27 mouse cellular contexts compared by ENCODE assay signal in genomic region chr5:66533711-66534425, GRCm38 (mm10).
A peak's percentile ranks its signal among the peaks of the same experiment; 100 is the strongest.
DNase-seq lines count a peak whose midpoint lies in the region; ATAC-seq lines count a peak whose summit lies in the region.
"Had no signal": no experiment of that assay in that cellular context is flagged by ENCODE, and none has a peak within 500 bp of the region (broad histone marks: within the 10 kb centered on the region; RNA-seq: fewer than 3 reads in every experiment).

No protein-coding gene starts in this region.

- no peak for ATAC-seq in embryonic facial prominence, embryonic 13.5 days (ENCODE audit: insufficient number of reproducible peaks, insufficient read depth, low FRiP score, low TSS enrichment, low read depth)
- ATAC-seq in embryonic facial prominence, embryonic 15.5 days (ENCODE audit: insufficient number of reproducible peaks, low FRiP score, low TSS enrichment, low read depth) = no peak
- ATAC-seq in lung, embryonic 16.5 days (ENCODE audit: low read depth) = peak; percentile 79
- no peak for ATAC-seq in intestine, embryonic 16.5 days
- ATAC-seq: forebrain, embryonic 15.5 days; hindbrain, embryonic 16.5 days; midbrain, embryonic 15.5 days had no signal

- peak overlapping the region; percentile 80 for H3K27ac ChIP-seq in embryonic facial prominence, embryonic 13.5 days
- no peak overlapping the region for H3K27ac ChIP-seq in embryonic facial prominence, embryonic 10.5 days (replicated peaks)
- H3K27ac ChIP-seq in embryonic facial prominence, embryonic 15.5 days (replicated peaks) = peak overlapping the region; percentile 70
- peak overlapping the region; percentile 93 for H3K27ac ChIP-seq in lung, embryonic 16.5 days (ENCODE audit: low read length)
- no peak overlapping the region for H3K27ac ChIP-seq in intestine, embryonic 16.5 days (ENCODE audit: low read length)
- H3K27ac ChIP-seq: forebrain, embryonic 15.5 days; heart, adult 2 months; heart, embryonic 13.5 days; liver, embryonic 14.5 days; midbrain, embryonic 10.5 days; midbrain, embryonic 15.5 days had no signal

- no peak overlapping the region for H3K9ac ChIP-seq in embryonic facial prominence, embryonic 13.5 days
- no peak overlapping the region for H3K9ac ChIP-seq in embryonic facial prominence, embryonic 15.5 days
- no peak overlapping the region for H3K9ac ChIP-seq in lung, embryonic 16.5 days (ENCODE audit: low read length)
- H3K9ac ChIP-seq in intestine, embryonic 16.5 days (ENCODE audit: low read depth, low read length) = no peak overlapping the region
- H3K9ac ChIP-seq: embryonic facial prominence, embryonic 12.5 days; forebrain, embryonic 15.5 days; heart, embryonic 13.5 days; liver, embryonic 14.5 days; midbrain, embryonic 15.5 days had no signal

- DNase-seq in embryonic facial prominence, embryonic 10.5 days (ENCODE audit: low spot score) = no peak
- peak; percentile 89 for DNase-seq in lung, postnatal 36 days
- no peak for DNase-seq in urinary bladder, postnatal 14 days (ENCODE audit: low spot score)
- no peak for DNase-seq in layer of hippocampus, adult 18-20 months (ENCODE audit: low spot score in 2 of 2)
- DNase-seq: adrenal gland, adult 8-10 months; cerebellum, adult 9-10 months; cerebellum, postnatal 36 days; gastrocnemius, postnatal 25 days; heart, adult 2 months; heart, postnatal 10 days; kidney, postnatal 14 days; liver; right cerebral cortex, postnatal 25 days; spleen, adult 18-20 months; thymus, postnatal 14 days had no signal

- H3K4me1 ChIP-seq in embryonic facial prominence, embryonic 13.5 days = peaks cover 76% of the 10 kb centered on the region
- H3K4me1 ChIP-seq in embryonic facial prominence, embryonic 10.5 days = peaks cover 64% of the 10 kb centered on the region
- peaks cover 42% of the 10 kb centered on the region for H3K4me1 ChIP-seq in embryonic facial prominence, embryonic 15.5 days
- peaks cover 47% of the 10 kb centered on the region for H3K4me1 ChIP-seq in lung, embryonic 16.5 days (replicated peaks; ENCODE audit: control insufficient read depth, insufficient read depth, low read length)
- H3K4me1 ChIP-seq in intestine, embryonic 16.5 days (ENCODE audit: control insufficient read depth, insufficient read depth, low read length) = 0 out of 2 replicates have a peak, but pooled peaks cover 3% of the 10 kb centered on the region

- H3K4me2 ChIP-seq in embryonic facial prominence, embryonic 13.5 days = no peak overlapping the region
- H3K4me2 ChIP-seq in embryonic facial prominence, embryonic 15.5 days (replicated peaks) = no peak overlapping the region
- H3K4me2 ChIP-seq in lung, embryonic 16.5 days (ENCODE audit: low read depth, low read length) = peak overlapping the region; percentile 22; the same call in 1 of the 2 replicates
- no peak overlapping the region for H3K4me2 ChIP-seq in intestine, embryonic 16.5 days (ENCODE audit: low read depth, low read length)
- H3K4me2 ChIP-seq: embryonic facial prominence, embryonic 12.5 days; forebrain, embryonic 15.5 days; heart, embryonic 13.5 days; midbrain, embryonic 15.5 days had no signal

- no peaks in the 10 kb centered on the region for H3K36me3 ChIP-seq in embryonic facial prominence, embryonic 13.5 days
- H3K36me3 ChIP-seq in embryonic facial prominence, embryonic 10.5 days (replicated peaks) = no peaks in the 10 kb centered on the region
- H3K36me3 ChIP-seq in embryonic facial prominence, embryonic 15.5 days = no peaks in the 10 kb centered on the region
- no peaks in the 10 kb centered on the region for H3K36me3 ChIP-seq in lung, embryonic 16.5 days (ENCODE audit: control insufficient read depth, insufficient read depth, low read length)
- H3K36me3 ChIP-seq in intestine, embryonic 16.5 days (ENCODE audit: control insufficient read depth, insufficient read depth, low read length) = no peaks in the 10 kb centered on the region
- H3K36me3 ChIP-seq: embryonic facial prominence, embryonic 12.5 days; forebrain, embryonic 15.5 days; heart, embryonic 13.5 days; midbrain, embryonic 10.5 days; midbrain, embryonic 15.5 days had no signal

- H3K27me3 ChIP-seq in embryonic facial prominence, embryonic 13.5 days = no peaks in the 10 kb centered on the region
- H3K27me3 ChIP-seq in embryonic facial prominence, embryonic 10.5 days (replicated peaks; ENCODE audit: low read depth, poor library complexity, severe bottlenecking) = no peaks in the 10 kb centered on the region
- no peaks in the 10 kb centered on the region for H3K27me3 ChIP-seq in embryonic facial prominence, embryonic 15.5 days
- no peaks in the 10 kb centered on the region for H3K27me3 ChIP-seq in lung, embryonic 16.5 days (ENCODE audit: control insufficient read depth, insufficient read depth, low read depth, low read length)
- no peaks in the 10 kb centered on the region for H3K27me3 ChIP-seq in intestine, embryonic 16.5 days (replicated peaks; ENCODE audit: control insufficient read depth, insufficient read depth, low read length)
- H3K27me3 ChIP-seq: CH12.LX; embryonic facial prominence, embryonic 12.5 days; forebrain, embryonic 15.5 days; heart, embryonic 13.5 days; midbrain, embryonic 15.5 days had no signal

- WGBS in embryonic facial prominence, embryonic 13.5 days = 92% methylated on average over 14 of the region's 14 CpGs
- 90% methylated on average over 14 of the region's 14 CpGs for WGBS in embryonic facial prominence, embryonic 10.5 days
- 90% methylated on average over 14 of the region's 14 CpGs for WGBS in embryonic facial prominence, embryonic 15.5 days
- 61% methylated on average over 14 of the region's 14 CpGs for whole genome bisulfite sequencing in lung, embryonic 16.5 days
- WGBS in intestine, embryonic 16.5 days = 88% methylated on average over 14 of the region's 14 CpGs

- H3K9me3 ChIP-seq in embryonic facial prominence, embryonic 13.5 days = no peaks in the 10 kb centered on the region
- H3K9me3 ChIP-seq in embryonic facial prominence, embryonic 10.5 days = no peaks in the 10 kb centered on the region
- H3K9me3 ChIP-seq in embryonic facial prominence, embryonic 15.5 days (replicated peaks) = no peaks in the 10 kb centered on the region
- H3K9me3 ChIP-seq in lung, embryonic 16.5 days (ENCODE audit: control insufficient read depth, low read length) = no peaks in the 10 kb centered on the region
- H3K9me3 ChIP-seq in intestine, embryonic 16.5 days (ENCODE audit: control insufficient read depth, low read length) = no peaks in the 10 kb centered on the region
- H3K9me3 ChIP-seq: embryonic facial prominence, embryonic 12.5 days; forebrain, embryonic 15.5 days; heart, embryonic 13.5 days; midbrain, embryonic 10.5 days; midbrain, embryonic 15.5 days had no signal

- H3K4me3 ChIP-seq in embryonic facial prominence, embryonic 13.5 days = no peak overlapping the region
- H3K4me3 ChIP-seq in embryonic facial prominence, embryonic 10.5 days = no peak overlapping the region
- H3K4me3 ChIP-seq in embryonic facial prominence, embryonic 15.5 days (replicated peaks) = no peak overlapping the region
- no peak overlapping the region for H3K4me3 ChIP-seq in lung, embryonic 16.5 days (ENCODE audit: low read length)
- H3K4me3 ChIP-seq in intestine, embryonic 16.5 days (ENCODE audit: low read length) = no peak overlapping the region
- H3K4me3 ChIP-seq: embryonic facial prominence, embryonic 12.5 days; forebrain, embryonic 15.5 days; heart, adult 2 months; heart, embryonic 13.5 days; midbrain, embryonic 10.5 days; midbrain, embryonic 15.5 days had no signal

Comparison
In these comparisons a context has a peak if more than half of its experiments do, and no peak if none do; other contexts are left out.
1. H3K27ac ChIP-seq: peak in embryonic facial prominence, embryonic 13.5 days (single experiment), embryonic facial prominence, embryonic 15.5 days (single experiment) and lung, embryonic 16.5 days (single experiment); none in embryonic facial prominence, embryonic 10.5 days (single experiment) and intestine, embryonic 16.5 days (single experiment).